Mouse (Mus musculus): Measurements from ENCODE around the gene Otud4. TPM values are rescaled to one million over a fixed set of nuclear protein-coding genes. Genes with fewer than 3 reads are reported as not detected.
"Not testable (repeated sequence)": the region's sequence is repeated elsewhere in the genome, so short reads cannot be mapped to it uniquely, and the experiment has no call there.

The Otud4 gene
- polyA plus RNA-seq, 1 experiment from 2014 or later = 14.1 TPM

- not testable (repeated sequence) for ATAC-seq; H3K4me1 ChIP-seq (replicated peaks; ENCODE audit: control insufficient read depth, insufficient read depth, low read length); H3K4me2 ChIP-seq (ENCODE audit: low read length); H3K27ac ChIP-seq (ENCODE audit: low read length); H3K9ac ChIP-seq (replicated peaks; ENCODE audit: low read depth, low read length); H3K9me3 ChIP-seq (ENCODE audit: control insufficient read depth, low read length); H3K27me3 ChIP-seq (replicated peaks; ENCODE audit: control insufficient read depth, insufficient read depth, low read length); H3K4me3 ChIP-seq (replicated peaks; ENCODE audit: low read length)
- H3K36me3 ChIP-seq (ENCODE audit: control insufficient read depth, insufficient read depth) = peaks cover 13% of the 10 kb centered on the region
- WGBS = 94% methylated on average over 3 of the region's 4 CpGs
These were observed 19.3 kb downstream of the Otud4 start for GRCm38 (mm10) chr8:79658715-79659114.

- Histone ChIP-seq H3K9me3 (ENCODE audit: control insufficient read depth, low read length) (no peaks in the 10 kb centered on the region), H3K9ac (replicated peaks; ENCODE audit: low read depth, low read length) (no peak overlapping the region), H3K27ac (ENCODE audit: low read length) (no peak overlapping the region), H3K36me3 (ENCODE audit: control insufficient read depth, insufficient read depth) (peaks cover 11% of the 10 kb centered on the region), H3K4me1 (replicated peaks; ENCODE audit: control insufficient read depth, insufficient read depth, low read length) (peaks cover 4% of the 10 kb centered on the region; the same call in 1 of the 2 replicates), H3K4me2 (ENCODE audit: low read length) (no peak overlapping the region), H3K27me3 (replicated peaks; ENCODE audit: control insufficient read depth, insufficient read depth, low read length) (no peaks in the 10 kb centered on the region), H3K4me3 (replicated peaks; ENCODE audit: low read length) (no peak overlapping the region)
- WGBS = 85% methylated on average over 4 of the region's 4 CpGs
- no peak for ATAC-seq
These were observed 37.0 kb downstream of the Otud4 start for GRCm38 (mm10) chr8:79676461-79676860.

GRCm38 (mm10) chr8:79679005-79679404 lies 39.6 kb downstream of the Otud4 start:
- no peak overlapping the region for H3K9ac ChIP-seq (replicated peaks; ENCODE audit: low read depth, low read length)
- WGBS = 66% methylated on average over 5 of the region's 5 CpGs
- no peak for ATAC-seq

GRCm38 (mm10) chr8:79680083-79680482 lies 40.7 kb downstream of the Otud4 start:
- H3K4me2 ChIP-seq (ENCODE audit: low read length); H3K4me1 ChIP-seq (replicated peaks; ENCODE audit: control insufficient read depth, insufficient read depth, low read length); H3K27ac ChIP-seq (ENCODE audit: low read length); H3K9me3 ChIP-seq (ENCODE audit: control insufficient read depth, low read length); H3K4me3 ChIP-seq (replicated peaks; ENCODE audit: low read length); H3K9ac ChIP-seq (replicated peaks; ENCODE audit: low read depth, low read length); H3K27me3 ChIP-seq (replicated peaks; ENCODE audit: control insufficient read depth, insufficient read depth, low read length); ATAC-seq; H3K36me3 ChIP-seq (ENCODE audit: control insufficient read depth, insufficient read depth): not testable (repeated sequence)
- WGBS = 49% methylated on average over 10 of the region's 10 CpGs

More at GRCm38 (mm10) chr8:79679005-79679404, 39.6 kb downstream of the Otud4 start:
- H3K4me1 ChIP-seq (replicated peaks; ENCODE audit: control insufficient read depth, insufficient read depth, low read length) = peaks cover 4% of the 10 kb centered on the region; the same call in 1 of the 2 replicates
- no peaks in the 10 kb centered on the region for H3K9me3 ChIP-seq (ENCODE audit: control insufficient read depth, low read length)
- peaks cover 7% of the 10 kb centered on the region for H3K36me3 ChIP-seq (ENCODE audit: control insufficient read depth, insufficient read depth)
- no peak overlapping the region for H3K27ac ChIP-seq (ENCODE audit: low read length)
- no peak overlapping the region for H3K4me2 ChIP-seq (ENCODE audit: low read length)
- H3K27me3 ChIP-seq (replicated peaks; ENCODE audit: control insufficient read depth, insufficient read depth, low read length) = no peaks in the 10 kb centered on the region
- H3K4me3 ChIP-seq (replicated peaks; ENCODE audit: low read length) = no peak overlapping the region

GRCm38 (mm10) chr8:79680555-79680954 lies 41.1 kb downstream of the Otud4 start:
- H3K9ac ChIP-seq (replicated peaks; ENCODE audit: low read depth, low read length) = 0 out of 2 replicates have a peak overlapping the region, but pooled peaks have one; percentile 32
- no peaks in the 10 kb centered on the region for H3K27me3 ChIP-seq (replicated peaks; ENCODE audit: control insufficient read depth, insufficient read depth, low read length)
- peak overlapping the region; percentile 45 for H3K4me2 ChIP-seq (ENCODE audit: low read length)
- H3K27ac ChIP-seq (ENCODE audit: low read length) = no peak overlapping the region
- no peaks in the 10 kb centered on the region for H3K9me3 ChIP-seq (ENCODE audit: control insufficient read depth, low read length)
- peaks cover 12% of the 10 kb centered on the region for H3K36me3 ChIP-seq (ENCODE audit: control insufficient read depth, insufficient read depth)
- peaks cover 4% of the 10 kb centered on the region; the same call in 1 of the 2 replicates for H3K4me1 ChIP-seq (replicated peaks; ENCODE audit: control insufficient read depth, insufficient read depth, low read length)
- 12% methylated on average over 34 of the region's 34 CpGs for WGBS
- peak; percentile 43 for ATAC-seq
- H3K4me3 ChIP-seq (replicated peaks; ENCODE audit: low read length) = peak overlapping the region; percentile 24

GRCm38 (mm10) chr8:79680965-79681364 lies 41.5 kb downstream of the Otud4 start:
- ATAC-seq = peak; percentile 41; the same call in 1 of the 2 replicates
- Histone ChIP-seq H3K9me3 (ENCODE audit: control insufficient read depth, low read length) (no peaks in the 10 kb centered on the region), H3K27me3 (replicated peaks; ENCODE audit: control insufficient read depth, insufficient read depth, low read length) (no peaks in the 10 kb centered on the region), H3K36me3 (ENCODE audit: control insufficient read depth, insufficient read depth) (peaks cover 12% of the 10 kb centered on the region), H3K4me3 (replicated peaks; ENCODE audit: low read length) (peak overlapping the region; percentile 24), H3K4me2 (ENCODE audit: low read length) (peak overlapping the region; percentile 45), H3K4me1 (replicated peaks; ENCODE audit: control insufficient read depth, insufficient read depth, low read length) (peaks cover 4% of the 10 kb centered on the region; the same call in 1 of the 2 replicates), H3K27ac (ENCODE audit: low read length) (no peak overlapping the region), H3K9ac (replicated peaks; ENCODE audit: low read depth, low read length) (0 out of 2 replicates have a peak overlapping the region, but pooled peaks have one; percentile 32)
- 49% methylated on average over 2 of the region's 2 CpGs for WGBS

- peaks cover 39% of the 10 kb centered on the region for H3K36me3 ChIP-seq (ENCODE audit: control insufficient read depth, insufficient read depth)
- H3K9me3 ChIP-seq (ENCODE audit: control insufficient read depth, low read length); H3K4me2 ChIP-seq (ENCODE audit: low read length): not testable (repeated sequence)
These were observed 46.5 kb downstream of the Otud4 start for GRCm38 (mm10) chr8:79685927-79686326.

GRCm38 (mm10) chr8:79692531-79692930 lies 53.1 kb downstream of the Otud4 start:
- H3K4me3 ChIP-seq (replicated peaks; ENCODE audit: low read length) = no peak overlapping the region
- no peaks in the 10 kb centered on the region for H3K9me3 ChIP-seq (ENCODE audit: control insufficient read depth, low read length)
- H3K4me1 ChIP-seq (replicated peaks; ENCODE audit: control insufficient read depth, insufficient read depth, low read length) = no peaks in the 10 kb centered on the region
- H3K36me3 ChIP-seq (ENCODE audit: control insufficient read depth, insufficient read depth) = peaks cover 35% of the 10 kb centered on the region
- no peak for ATAC-seq
- H3K9ac ChIP-seq (replicated peaks; ENCODE audit: low read depth, low read length) = no peak overlapping the region
- H3K27me3 ChIP-seq (replicated peaks; ENCODE audit: control insufficient read depth, insufficient read depth, low read length) = no peaks in the 10 kb centered on the region
- H3K4me2 ChIP-seq (ENCODE audit: low read length) = no peak overlapping the region
- H3K27ac ChIP-seq (ENCODE audit: low read length) = no peak overlapping the region
- WGBS = 81% methylated on average over 2 of the region's 2 CpGs

More at GRCm38 (mm10) chr8:79685927-79686326, 46.5 kb downstream of the Otud4 start:
- H3K9ac ChIP-seq (replicated peaks; ENCODE audit: low read depth, low read length); H3K4me1 ChIP-seq (replicated peaks; ENCODE audit: control insufficient read depth, insufficient read depth, low read length); ATAC-seq; H3K27me3 ChIP-seq (replicated peaks; ENCODE audit: control insufficient read depth, insufficient read depth, low read length); H3K27ac ChIP-seq (ENCODE audit: low read length); H3K4me3 ChIP-seq (replicated peaks; ENCODE audit: low read length): not testable (repeated sequence)
- WGBS = 96% methylated on average over 3 of the region's 5 CpGs

GRCm38 (mm10) chr8:79706687-79707086 lies 67.3 kb downstream of the Otud4 start:
- Histone ChIP-seq H3K4me3 (replicated peaks; ENCODE audit: low read length) (no peak overlapping the region), H3K27ac (ENCODE audit: low read length) (no peak overlapping the region), H3K27me3 (replicated peaks; ENCODE audit: control insufficient read depth, insufficient read depth, low read length) (no peaks in the 10 kb centered on the region), H3K4me2 (ENCODE audit: low read length) (no peak overlapping the region), H3K9me3 (ENCODE audit: control insufficient read depth, low read length) (no peaks in the 10 kb centered on the region), H3K9ac (replicated peaks; ENCODE audit: low read depth, low read length) (no peak overlapping the region), H3K36me3 (ENCODE audit: control insufficient read depth, insufficient read depth) (peaks cover 27% of the 10 kb centered on the region), H3K4me1 (replicated peaks; ENCODE audit: control insufficient read depth, insufficient read depth, low read length) (no peaks in the 10 kb centered on the region)
- WGBS = 95% methylated on average over 3 of the region's 3 CpGs
- no peak for ATAC-seq

Measured in forebrain, embryonic 16.5 days (tissue).